Mouse (Mus musculus) lung, postnatal 0 days (tissue): ENCODE results near the gene Upk1b.

Experiments
- CTCF ChIP-seq: IDR thresholded peaks from 2 replicates; pipeline ENCODE4 v1.5.1; 2016; ENCODE audit warnings: antibody characterized with exemption, mild to moderate bottlenecking
- EP300 ChIP-seq: IDR thresholded peaks from 2 replicates; pipeline ENCODE4 v1.6.1; 2016; ENCODE audit warnings: antibody characterized with exemption, mild to moderate bottlenecking, control low read depth

DNA sequence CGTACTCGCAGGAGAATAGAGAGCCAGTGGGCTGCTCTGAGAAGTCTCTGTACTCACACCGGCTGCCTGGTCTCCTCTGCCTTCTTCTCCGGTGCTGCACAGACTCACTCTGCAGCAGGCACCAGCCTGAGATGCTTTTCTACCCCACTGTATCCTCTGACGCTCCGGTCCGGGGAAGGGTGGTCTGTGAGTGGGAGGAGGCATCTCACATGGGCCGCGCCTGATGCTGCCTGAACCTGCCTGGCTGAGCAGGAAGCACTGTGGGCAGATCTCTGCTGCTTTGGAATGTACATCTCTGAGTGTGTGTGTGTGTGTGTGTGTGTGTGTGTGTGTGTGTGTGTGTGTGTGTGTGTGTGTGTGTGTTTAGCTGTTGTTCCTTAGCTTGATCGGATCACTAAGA is at the start of gene Upk1b:
- no peak for TF ChIP-seq CTCF
- no peak for TF ChIP-seq EP300
